Mouse (Mus musculus) embryo, embryonic 10.5 days (tissue): Measurements from ENCODE around the gene Ppp3r1.
"Not testable (repeated sequence)": the region's sequence is repeated elsewhere in the genome, so short reads cannot be mapped to it uniquely, and the experiment has no call there.

Experiments used
- DNase-seq: peaks from one replicate; pipeline ENCODE4 v3.0.0-alpha.2; 2015; ENCODE audit warnings: low spot score

Gene Ppp3r1

GRCm38 (mm10) chr11:17199840-17200501 is 40.9 kb downstream of the Ppp3r1 start:
- no peak for DNase-seq

GRCm38 (mm10) chr11:17200936-17201335 is 41.9 kb downstream of the Ppp3r1 start:
- no peak for DNase-seq

GRCm38 (mm10) chr11:17202481-17202880 is 43.4 kb downstream of the Ppp3r1 start:
- DNase-seq = no peak

- DNase-seq = peak; percentile 97
Observed at GRCm38 (mm10) chr11:17211258-17212140, 52.4 kb downstream of the Ppp3r1 start, which contains the start of gene Pno1. Pno1 (minus strand) TSS chr11:17211568.

- DNase-seq = no peak
Observed at GRCm38 (mm10) chr11:17212141-17212495, 53.1 kb downstream of the Ppp3r1 start.

- DNase-seq = no peak
Observed at GRCm38 (mm10) chr11:17212903-17213509, 53.9 kb downstream of the Ppp3r1 start.

- DNase-seq = no peak
Observed at GRCm38 (mm10) chr11:17215475-17215874, 56.4 kb downstream of the Ppp3r1 start.

- DNase-seq = no peak
Observed at GRCm38 (mm10) chr11:17221126-17221525, 62.1 kb downstream of the Ppp3r1 start.

- peak; percentile 7 for DNase-seq
Observed at GRCm38 (mm10) chr11:17232792-17233191, 73.7 kb downstream of the Ppp3r1 start.

- DNase-seq = no peak
Observed at GRCm38 (mm10) chr11:17236449-17237037, 77.5 kb downstream of the Ppp3r1 start.

- DNase-seq = not testable (repeated sequence)
Observed at GRCm38 (mm10) chr11:17238598-17238997, 79.5 kb downstream of the Ppp3r1 start.

GRCm38 (mm10) chr11:17248715-17249114 is 89.7 kb downstream of the Ppp3r1 start:
- DNase-seq = no peak
